Mouse (Mus musculus) gastrocnemius, adult 8-10 months (tissue): ENCODE measurements around the gene Zc3hav1. TPM values are rescaled to one million over a fixed set of nuclear protein-coding genes. Genes with fewer than 3 reads are reported as not detected.
"Not testable (repeated sequence)": the region's sequence is repeated elsewhere in the genome, so short reads cannot be mapped to it uniquely, and the experiment has no call there.

Experiments used
- DNase-seq, 2 experiments: peaks; one replicate each; pipeline ENCODE4 v3.0.0; 2022; ENCODE audit warnings: low spot score in 2 of 2
- total RNA-seq, 4 experiments: library from RNA; stranded (reverse); gene quantifications; 2 replicates each; pipeline ENCODE4 v1.2.4; 2022

The Zc3hav1 gene
- total RNA-seq: 1 to 10 TPM; 5.4 to 7.5 (median 6.2) TPM

- peak; percentile 68 to 72 for DNase-seq
Measured at GRCm38 (mm10) chr6:38353811-38354722, at the start of gene Zc3hav1. Zc3hav1 (minus strand) TSS chr6:38354603.

- DNase-seq: no peak
Measured at GRCm38 (mm10) chr6:38389671-38390070, 35.3 kb upstream of the Zc3hav1 start.

- peak; percentile 61 to 67 for DNase-seq
Measured at GRCm38 (mm10) chr6:38381129-38381771, 26.8 kb upstream of the Zc3hav1 start, which contains the start of gene Ttc26. Ttc26 (plus strand) TSS chr6:38381469.

- DNase-seq: no peak
Measured at GRCm38 (mm10) chr6:38380764-38381128, 26.3 kb upstream of the Zc3hav1 start.

- DNase-seq: no peak
Measured at GRCm38 (mm10) chr6:38374271-38374670, 19.9 kb upstream of the Zc3hav1 start.

GRCm38 (mm10) chr6:38369945-38370344 is 15.5 kb upstream of the Zc3hav1 start:
- DNase-seq: no peak

- no peak for DNase-seq
Measured at GRCm38 (mm10) chr6:38364121-38364520, 9.7 kb upstream of the Zc3hav1 start.

GRCm38 (mm10) chr6:38363370-38363769 is 9.0 kb upstream of the Zc3hav1 start:
- no peak for DNase-seq

- DNase-seq: no peak
Measured at GRCm38 (mm10) chr6:38361937-38362336, 7.5 kb upstream of the Zc3hav1 start.

GRCm38 (mm10) chr6:38361065-38361464 is 6.7 kb upstream of the Zc3hav1 start:
- DNase-seq: no peak

- DNase-seq: no peak
Measured at GRCm38 (mm10) chr6:38359736-38360499, 5.5 kb upstream of the Zc3hav1 start.

GRCm38 (mm10) chr6:38359044-38359735 is 4.8 kb upstream of the Zc3hav1 start:
- not testable (repeated sequence) for DNase-seq

- no peak for DNase-seq
Measured at GRCm38 (mm10) chr6:38358253-38359027, 4.0 kb upstream of the Zc3hav1 start.

GRCm38 (mm10) chr6:38357603-38358252 is 3.3 kb upstream of the Zc3hav1 start:
- DNase-seq: no peak

- not testable (repeated sequence) for DNase-seq
Measured at GRCm38 (mm10) chr6:38356661-38357433, 2.4 kb upstream of the Zc3hav1 start.

GRCm38 (mm10) chr6:38355862-38356261 is 1.5 kb upstream of the Zc3hav1 start:
- DNase-seq: no peak

- DNase-seq: no peak
Measured at GRCm38 (mm10) chr6:38355354-38355823, 986 bp upstream of the Zc3hav1 start.

GRCm38 (mm10) chr6:38354723-38355353 is 435 bp upstream of the Zc3hav1 start:
- DNase-seq: no peak
